Mouse (Mus musculus) adrenal gland, adult (tissue): ENCODE results near the gene A030003K21Rik.
"Not testable (repeated sequence)": the region's sequence is repeated elsewhere in the genome, so short reads cannot be mapped to it uniquely, and the experiment has no call there.

Experiments
- DNase-seq, 2 experiments: peaks; one replicate each; pipeline ENCODE4 v3.0.0; 2022 to 2023; ENCODE audit warnings: low spot score in 1 of 2; ENCODE audit not compliant: inconsistent age in 2 of 2

Gene A030003K21Rik

GRCm38 (mm10) chr1:82913434-82913833 lies 29.8 kb downstream of the A030003K21Rik start:
- DNase-seq = not testable (repeated sequence)

- no peak for DNase-seq
Measured at GRCm38 (mm10) chr1:82913025-82913424, 30.2 kb downstream of the A030003K21Rik start, which contains the start of gene A030005L19Rik. A030005L19Rik (plus strand) TSS chr1:82913325.

GRCm38 (mm10) chr1:82905886-82906285 lies 37.3 kb downstream of the A030003K21Rik start:
- no peak for DNase-seq

GRCm38 (mm10) chr1:82901201-82901600 lies 42.0 kb downstream of the A030003K21Rik start:
- DNase-seq = no peak

GRCm38 (mm10) chr1:82900567-82900966 lies 42.6 kb downstream of the A030003K21Rik start:
- DNase-seq = no peak

- no peak for DNase-seq
Measured at GRCm38 (mm10) chr1:82893269-82893668, 49.9 kb downstream of the A030003K21Rik start.
